Mouse (Mus musculus): ENCODE data around the gene Adamts14. TPM values are rescaled to one million over a fixed set of nuclear protein-coding genes. Genes with fewer than 3 reads are reported as not detected.
A peak's percentile ranks its signal among the peaks of the same experiment; 100 is the strongest.

Gene Adamts14
- total RNA-seq, 2 experiments from 2014 or later = 1.8 TPM

DNA sequence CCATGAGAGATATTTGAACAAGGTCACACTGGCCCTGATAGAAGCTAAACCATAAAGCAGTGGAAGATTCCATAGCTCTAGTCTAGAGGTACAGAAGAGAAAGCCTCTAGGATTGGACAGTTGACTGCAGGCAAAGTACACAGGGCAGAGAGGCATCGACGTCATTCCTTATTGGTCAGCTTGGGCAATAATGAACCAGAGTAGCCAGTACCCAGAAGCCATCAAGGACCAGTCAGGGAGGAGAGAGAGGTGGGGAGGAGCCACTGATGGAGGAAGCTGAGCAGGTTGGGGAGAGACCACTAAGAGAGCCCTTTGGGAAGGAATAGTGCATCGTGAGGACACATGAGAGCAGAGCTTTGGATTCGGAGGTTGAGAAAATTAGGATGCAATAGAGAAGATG lies 95.5 kb downstream of the Adamts14 start:
- DNase-seq = no peak

DNA sequence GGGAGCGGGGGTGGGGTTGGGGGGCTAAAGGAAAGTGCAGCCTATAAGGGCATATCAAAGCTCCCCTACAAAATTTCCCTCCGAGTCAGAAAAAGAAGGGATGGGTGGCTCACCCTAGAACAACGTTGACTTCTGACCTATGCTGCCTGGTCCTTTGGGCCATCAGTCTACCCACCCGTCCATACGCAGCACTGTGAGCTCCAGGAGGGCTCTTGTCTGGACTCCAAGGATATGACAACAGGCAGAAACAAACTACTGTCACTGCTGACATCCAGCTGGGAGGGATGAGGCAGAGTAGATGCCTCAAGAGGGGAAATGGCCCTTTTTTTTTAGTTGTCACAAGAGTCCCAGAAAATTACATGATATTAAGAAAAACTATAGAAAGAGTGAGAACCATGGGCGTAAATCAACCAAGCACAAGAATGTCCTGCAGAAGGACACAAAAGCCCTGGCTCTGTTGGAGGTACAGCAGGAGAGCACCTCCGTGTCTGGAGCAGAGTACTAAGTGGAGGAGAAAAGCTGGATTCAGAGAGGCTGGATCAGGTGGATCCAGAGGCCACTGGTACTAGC lies 96.9 kb downstream of the Adamts14 start:
- DNase-seq = no peak

DNA sequence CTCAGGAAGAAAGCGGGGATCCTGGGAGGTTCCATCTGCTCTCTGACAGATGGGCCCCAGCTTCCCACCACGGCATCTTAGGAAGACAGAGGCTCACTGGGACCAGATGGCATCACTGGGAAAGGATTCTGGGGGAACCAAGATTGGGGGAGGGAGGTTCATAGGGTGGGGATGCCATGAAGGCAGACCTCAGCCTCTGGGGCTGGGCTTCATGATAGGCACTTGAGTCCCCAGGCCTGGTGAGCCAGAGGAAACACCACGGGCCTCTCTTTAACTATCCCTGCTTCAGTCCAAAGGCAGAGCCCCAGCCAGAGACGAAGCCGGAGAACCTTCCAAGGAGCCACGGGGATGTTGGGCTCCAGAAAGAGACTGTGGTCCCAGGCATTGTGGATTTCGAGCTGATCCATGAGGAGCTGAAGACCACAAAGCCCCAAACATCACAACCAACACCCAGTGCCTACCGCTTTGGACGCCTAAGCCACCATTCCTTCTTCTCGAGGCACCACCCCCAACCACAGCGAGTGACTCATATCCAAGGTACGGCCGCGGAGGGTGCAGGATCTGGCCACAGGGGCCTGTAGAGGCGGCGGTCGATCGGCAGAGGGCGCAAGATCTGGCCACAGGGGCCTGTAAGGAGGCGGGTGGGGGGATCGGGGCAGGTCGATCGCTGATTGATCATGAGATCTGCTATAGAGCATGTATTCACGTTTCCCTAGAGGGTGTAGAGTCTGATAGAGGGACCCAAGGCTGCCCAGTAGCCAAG lies 97.6 kb downstream of the Adamts14 start:
- DNase-seq = peak; percentile 39 to 50

DNA sequence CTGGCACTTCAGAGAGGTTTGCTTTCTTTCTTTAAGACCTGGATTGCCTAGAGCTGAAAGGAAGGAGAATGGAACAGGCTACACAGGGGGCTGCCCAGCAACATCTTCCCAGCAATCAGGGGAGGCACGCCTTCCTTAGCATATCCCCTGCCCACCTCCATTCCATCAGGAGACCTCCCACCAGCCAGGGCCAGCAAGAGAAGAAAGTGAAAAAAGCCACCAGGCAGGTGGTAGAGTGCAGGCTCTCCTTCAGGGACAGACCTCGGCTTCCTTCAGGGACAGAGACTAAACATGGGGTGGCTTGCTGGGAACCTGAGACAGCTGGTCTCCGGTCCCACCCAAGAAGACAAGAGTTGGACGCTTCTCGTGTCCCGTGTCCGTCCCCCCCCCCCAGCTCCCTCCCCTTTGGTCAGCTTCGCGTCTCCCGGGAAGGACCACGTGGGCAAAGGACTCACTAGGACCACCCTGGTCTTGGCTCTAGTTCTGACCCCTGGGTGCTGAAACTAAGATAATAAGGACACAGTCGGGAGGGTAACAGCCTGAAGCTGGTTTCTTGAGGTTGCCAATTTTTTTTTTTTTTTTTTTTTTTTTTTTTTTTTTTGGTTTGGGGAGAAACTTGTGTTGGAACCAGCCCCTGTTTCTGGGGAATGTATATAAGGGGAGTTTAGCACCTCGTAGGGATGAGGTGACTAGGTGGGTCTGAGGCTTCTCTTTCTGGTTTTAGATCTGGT lies 98.4 kb downstream of the Adamts14 start:
- no peak for DNase-seq

DNA sequence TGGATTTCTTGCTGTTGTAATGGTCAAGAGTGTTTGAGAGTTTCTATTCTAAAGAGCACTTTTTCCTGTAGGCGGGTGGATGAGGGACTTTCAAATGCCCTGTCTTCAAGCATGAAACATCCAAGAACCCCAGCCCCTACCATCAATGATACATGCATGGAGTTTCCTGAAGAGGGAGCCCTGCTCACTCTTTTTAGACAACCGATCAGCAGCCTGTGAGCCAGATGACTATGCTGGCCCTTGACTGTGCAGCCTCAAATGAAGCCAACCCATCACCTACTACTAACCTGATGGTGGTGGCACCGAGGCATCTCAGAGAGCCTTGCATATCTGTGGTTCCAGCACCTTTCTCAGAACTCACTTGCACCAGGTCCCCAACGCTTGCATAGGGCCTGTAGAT lies 100.7 kb downstream of the Adamts14 start:
- DNase-seq = no peak

DNA sequence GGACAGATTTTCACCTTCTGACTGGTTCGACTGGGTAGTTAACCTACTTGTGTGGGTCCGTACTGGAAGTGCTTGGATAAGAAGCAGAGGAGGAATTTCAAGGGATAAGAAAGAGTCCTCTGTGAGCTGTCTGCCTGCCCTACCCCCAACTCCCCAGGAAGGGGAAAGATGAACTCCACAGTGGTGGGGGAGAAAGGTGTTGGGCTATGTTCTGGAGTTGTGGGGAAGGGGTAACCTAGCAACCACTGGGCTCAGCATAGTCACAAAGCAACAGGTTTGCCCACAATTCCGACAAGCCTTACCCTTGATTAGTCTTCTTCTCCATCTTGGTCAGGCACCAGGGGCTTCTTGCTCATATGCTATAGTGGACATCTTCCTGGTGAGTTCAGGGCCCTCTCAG lies 101.6 kb downstream of the Adamts14 start, which contains the start of gene Tbata:
Gene Tbata (plus strand): TSS at position 301 of the 400 bp plus-strand sequence.
- no peak for DNase-seq

DNA sequence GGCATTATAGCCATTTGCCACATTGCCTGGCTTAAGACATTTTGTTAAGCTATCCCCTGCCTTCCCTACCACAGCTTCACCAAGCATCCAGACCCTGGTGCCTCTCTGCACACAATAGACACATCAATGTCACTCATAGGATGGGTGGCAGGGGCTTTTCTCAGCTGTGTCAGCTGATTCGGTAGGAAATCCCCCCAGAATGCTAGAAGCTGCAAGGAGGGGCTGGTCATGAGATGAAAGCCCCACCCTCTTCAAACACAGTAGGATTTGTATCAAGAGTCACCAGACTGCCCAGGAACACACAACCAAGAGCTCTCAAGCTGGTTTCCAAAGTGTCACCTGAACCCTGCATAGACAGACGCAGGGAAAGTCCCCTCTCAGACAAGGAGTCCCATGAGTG lies 104.8 kb downstream of the Adamts14 start:
- DNase-seq = no peak

DNA sequence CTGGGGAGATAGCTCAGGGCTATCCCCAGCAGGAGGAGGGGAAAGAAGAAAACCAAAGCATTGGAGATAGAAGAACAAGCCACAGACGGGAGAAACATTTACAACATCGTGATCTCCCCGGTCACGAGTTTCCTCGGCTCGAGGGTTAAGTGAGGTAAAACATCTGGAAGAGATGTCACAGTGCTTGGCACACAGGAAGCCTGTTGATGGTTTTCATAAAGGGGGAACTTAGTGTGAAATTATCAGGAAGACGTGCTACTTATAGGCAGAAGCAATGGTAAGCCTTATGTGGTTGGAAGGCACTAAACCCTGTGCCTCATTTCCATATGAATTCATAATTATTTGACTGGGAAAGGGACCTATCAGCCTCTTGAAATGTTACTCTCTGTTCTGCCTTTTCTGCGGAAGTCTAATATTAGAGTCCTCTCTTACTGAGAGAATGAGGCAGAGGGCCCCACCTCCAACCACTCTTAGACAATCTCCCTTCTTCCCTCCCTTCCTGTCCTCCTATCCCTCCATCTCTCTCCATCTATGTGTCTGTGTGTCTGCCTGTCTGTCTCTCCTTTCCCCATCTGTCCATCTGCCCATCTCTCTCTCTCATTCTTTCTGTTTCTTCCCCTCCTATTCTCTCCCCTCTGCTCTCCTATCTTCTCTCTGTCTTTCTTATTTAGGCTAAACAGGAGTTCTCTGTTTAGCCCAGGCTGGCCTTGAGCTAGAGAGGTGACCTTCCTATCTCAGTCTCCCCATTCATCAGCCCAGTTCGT lies 105.7 kb downstream of the Adamts14 start:
- DNase-seq = no peak

DNA sequence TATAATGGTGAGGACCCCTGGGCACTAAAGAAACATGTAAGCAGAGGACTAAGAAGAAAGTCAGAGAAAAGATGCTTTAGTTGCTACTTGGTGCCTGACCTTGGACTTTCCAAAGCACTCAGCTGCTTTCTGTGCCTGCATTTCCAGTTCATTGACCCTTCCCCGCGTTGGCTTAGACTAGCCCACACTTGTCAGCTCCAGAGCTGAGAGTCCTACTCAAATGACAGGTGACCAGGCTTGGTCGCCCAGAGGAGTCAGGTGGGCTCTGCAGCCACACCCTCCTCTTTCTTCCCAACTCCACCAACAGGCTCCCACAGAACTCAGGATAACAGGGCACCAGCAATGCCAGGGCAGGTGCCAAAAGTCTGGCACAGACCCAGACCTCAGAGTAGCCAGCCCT lies 110.9 kb downstream of the Adamts14 start:
- no peak for DNase-seq

DNA sequence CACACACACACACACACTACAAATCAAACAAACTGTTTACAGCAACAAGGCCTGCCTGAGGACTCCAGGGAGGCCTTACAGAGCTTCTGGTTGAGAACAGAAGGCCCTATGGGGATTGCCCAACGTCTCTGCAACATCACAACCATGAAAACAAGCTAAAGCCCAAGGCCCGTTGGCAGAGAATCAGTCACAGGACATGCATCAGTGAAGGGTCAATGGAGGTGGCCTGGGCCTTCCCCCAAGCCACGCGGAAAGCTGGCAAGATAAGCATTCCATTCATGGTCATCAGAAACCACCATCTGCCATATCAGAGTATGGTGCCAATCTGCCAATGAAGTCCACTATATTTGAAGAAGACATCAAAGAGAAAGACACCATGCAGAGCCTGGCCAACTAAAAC lies 112.6 kb downstream of the Adamts14 start:
- DNase-seq = no peak

DNA sequence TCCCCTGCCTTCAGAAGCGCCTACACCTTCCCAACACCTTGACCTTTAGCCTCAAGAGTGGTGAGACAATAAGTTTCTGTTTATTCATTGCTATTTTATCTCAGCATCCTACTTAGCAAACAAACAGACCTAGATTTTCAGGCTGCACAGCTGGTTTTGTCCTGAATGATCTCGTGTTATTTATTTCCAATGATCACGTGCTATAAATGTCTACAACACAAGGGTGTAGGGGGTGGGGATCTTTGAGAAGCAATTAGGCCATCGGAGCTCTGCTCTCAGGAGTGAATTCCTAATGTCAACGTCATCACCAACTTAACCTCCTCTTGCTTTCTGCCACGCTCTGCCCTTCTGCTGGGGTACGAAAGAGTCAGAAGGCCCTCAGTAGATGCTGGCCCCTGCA lies 113.1 kb downstream of the Adamts14 start:
- no peak for DNase-seq

DNA sequence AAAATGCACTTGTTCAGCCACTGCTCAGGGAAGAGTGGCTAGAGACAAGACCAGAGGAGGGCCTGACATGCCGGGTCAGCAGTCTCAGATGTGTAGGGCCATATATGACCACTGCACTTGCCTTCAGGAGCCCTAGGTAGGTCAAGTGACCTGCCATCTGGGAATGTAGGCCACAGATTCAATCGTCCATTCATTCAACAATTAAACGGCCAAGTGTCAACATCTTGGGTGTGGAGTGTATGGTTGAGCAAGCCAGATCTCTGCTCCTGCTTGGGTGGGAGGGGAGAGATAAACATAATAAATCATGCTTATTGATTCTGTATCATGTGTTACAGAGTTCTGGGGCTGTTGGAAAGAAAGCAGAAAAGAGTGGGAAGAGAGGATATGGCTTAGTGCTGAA lies 114.6 kb downstream of the Adamts14 start:
- no peak for DNase-seq

DNA sequence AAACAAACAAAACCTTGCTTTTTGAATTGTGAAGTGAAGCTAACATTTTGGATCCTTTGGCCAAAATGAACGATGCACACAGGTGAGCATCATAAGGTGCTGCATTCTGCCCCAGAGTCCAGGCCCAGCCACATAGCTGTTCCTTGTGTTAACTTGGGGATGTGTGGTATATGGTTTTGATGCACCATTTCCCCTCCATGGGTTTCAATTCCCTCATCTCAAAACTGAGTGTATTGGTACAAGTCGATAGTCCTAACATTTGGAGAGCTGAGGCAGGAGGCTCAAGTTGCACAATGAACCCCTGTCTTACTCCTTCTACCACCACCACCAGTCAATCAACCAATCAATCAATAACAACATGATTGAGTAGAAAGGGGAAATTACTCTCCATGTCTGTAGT lies 116.8 kb downstream of the Adamts14 start:
- no peak for DNase-seq

DNA sequence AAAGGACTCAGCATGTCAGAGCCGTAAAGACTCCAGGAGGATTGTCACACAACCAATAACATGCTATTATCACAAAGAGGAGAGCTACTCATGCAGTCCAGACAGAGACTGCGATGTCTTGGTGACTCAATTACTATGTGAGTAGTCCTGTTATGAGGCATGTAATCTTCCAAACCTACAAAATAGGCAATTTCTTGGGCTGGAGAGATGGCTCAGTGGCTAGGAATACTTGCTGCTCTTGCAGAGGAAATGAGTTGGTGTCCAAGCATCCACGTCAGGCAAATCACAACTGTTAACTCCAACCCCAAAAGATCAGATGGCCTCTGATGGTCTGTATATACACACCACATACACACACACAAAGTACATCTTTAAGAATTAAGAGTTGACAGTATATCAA lies 117.6 kb downstream of the Adamts14 start:
- DNase-seq = no peak

DNA sequence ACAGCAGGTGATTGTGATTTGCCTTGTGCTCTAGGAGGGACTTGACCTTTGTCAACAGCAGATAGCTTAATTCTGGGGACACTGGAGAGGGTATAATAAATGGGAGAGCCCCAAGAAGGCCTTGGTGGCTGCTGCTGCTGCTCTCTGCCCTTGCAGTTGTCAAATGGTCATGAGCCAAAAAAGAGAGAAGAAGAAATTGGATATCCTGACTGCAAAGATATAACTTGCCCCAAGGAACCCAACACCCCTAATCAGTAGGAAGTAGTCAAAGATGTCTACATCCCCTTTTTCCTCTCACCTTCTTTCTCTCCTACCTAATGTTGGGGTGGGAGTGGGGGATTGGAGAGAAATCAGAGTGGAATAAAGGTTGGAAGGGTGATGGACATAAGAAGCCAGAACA lies 121.1 kb downstream of the Adamts14 start:
- DNase-seq = no peak

DNA sequence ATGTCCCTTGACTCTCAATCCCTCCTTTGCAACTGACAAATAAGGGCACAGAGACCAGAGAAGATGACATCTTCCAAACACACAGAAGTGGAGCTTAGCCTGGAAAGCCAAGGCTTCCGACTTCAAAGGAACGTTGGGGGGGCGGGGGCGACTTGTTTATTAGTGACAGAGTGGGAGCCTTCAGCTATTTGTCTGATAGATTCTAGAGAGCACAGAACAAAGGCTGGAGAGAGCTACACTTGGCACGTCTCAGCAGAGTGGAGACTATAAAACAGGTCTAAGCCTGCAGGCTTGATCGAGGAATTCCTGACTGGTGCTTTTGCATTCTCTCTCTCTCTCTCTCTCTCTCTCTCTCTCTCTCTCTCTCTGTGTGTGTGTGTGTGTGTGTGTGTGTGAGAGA lies 122.6 kb downstream of the Adamts14 start:
- no peak for DNase-seq

DNA sequence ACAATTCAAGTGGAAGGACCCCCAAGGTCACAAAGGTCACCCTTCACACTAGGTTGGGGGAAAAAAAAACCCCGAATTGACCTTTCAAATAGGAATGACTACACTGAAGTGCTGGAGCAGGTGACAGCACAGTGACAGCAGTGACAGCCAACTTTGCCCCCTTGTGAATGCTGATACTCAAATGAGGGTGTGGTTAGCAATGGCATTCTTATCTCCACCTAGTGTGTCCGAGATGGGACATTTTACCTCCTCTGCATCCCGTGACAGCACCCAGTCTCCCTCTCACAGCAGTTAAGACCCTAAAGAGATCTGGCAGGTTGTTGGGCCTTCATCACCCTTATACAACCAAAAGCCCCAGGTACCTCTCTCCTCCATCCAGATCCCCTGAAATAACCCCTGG lies 123.8 kb downstream of the Adamts14 start:
- no peak for DNase-seq

DNA sequence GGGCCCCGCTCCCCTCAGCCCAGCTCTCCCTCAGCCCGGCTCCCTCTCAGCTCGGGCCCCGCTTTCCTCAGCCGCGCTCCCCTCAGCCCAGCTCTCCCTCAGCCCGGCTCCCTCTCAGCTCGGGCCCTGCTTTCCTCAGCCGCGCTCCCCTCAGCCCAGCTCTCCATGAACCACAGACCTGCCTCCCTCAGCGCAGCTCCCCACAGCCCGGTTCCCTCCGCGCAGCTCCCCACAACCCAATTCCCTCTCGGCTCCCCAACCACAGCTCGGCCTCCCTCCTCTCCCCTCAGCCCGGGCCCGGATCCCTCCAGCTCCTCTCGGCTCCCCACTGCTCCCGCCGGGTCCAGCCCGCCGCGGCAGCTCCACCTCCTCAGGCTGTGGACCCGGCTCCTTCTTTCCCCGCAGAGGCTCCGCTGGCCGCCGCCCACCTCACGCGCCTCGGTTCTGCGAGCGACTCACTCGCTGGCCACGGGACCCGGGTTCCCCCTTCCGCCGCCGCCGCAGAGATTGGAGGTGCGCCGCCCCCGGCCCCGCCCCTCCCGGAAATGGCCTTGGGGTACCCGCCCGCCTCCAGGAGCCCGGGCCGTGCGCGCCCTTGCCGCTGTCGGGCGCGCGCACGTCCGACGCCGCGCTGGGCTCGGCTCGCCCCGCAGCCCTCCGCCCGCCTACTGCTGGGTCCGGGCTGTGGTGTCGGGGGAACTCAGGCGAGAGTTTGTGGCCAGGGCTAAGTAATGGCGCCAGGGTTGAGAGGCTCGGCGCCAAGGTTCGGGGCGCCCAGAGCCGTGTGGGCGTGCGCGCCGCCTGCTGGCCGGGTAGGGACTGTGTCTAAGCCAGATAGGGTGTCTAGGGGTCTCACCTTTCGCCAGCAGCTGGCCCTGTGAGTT lies 125.8 kb downstream of the Adamts14 start, which contains the start of gene Sgpl1:
Gene Sgpl1 (minus strand): TSS at position 547 of the 884 bp plus-strand sequence.
- DNase-seq = peak; percentile 85 to 87

Data from layer of hippocampus, postnatal 36 days (tissue).